Mouse (Mus musculus) CH12.LX (cell line): ENCODE results near the gene Agap1. TPM values are rescaled to one million over a fixed set of nuclear protein-coding genes. Genes with fewer than 3 reads are reported as not detected.

Experiments
- DNase-seq: peaks from one replicate; pipeline ENCODE4 v3.0.0-alpha.2; 2013; ENCODE audit errors: extremely low read depth
- H3K27ac ChIP-seq: 2 replicates; pipeline ENCODE4 v1.5.1; 2012; ENCODE audit warnings: low read depth, mild to moderate bottlenecking, control low read depth, moderate library complexity; ENCODE audit not compliant: insufficient read depth
- H3K27me3 ChIP-seq: replicated peaks from 2 replicates; pipeline ENCODE3; 2012; ENCODE audit warnings: inconsistent platforms
- H3K36me3 ChIP-seq, 2 experiments: replicated peaks in 1 of 2; 2 replicates each; pipeline versions ENCODE3 to v1.6.1; 2012; ENCODE audit warnings: inconsistent platforms in 1 of 2, low read length in 1 of 2, mild to moderate bottlenecking in 1 of 2, mixed read lengths in 1 of 2, moderate library complexity in 1 of 2; ENCODE audit not compliant: control insufficient read depth in 1 of 2, insufficient read depth in 1 of 2
- H3K4me1 ChIP-seq, 2 experiments: 2 replicates each; pipeline ENCODE4 v1.6.1; 2012; ENCODE audit warnings: inconsistent platforms in 1 of 2, moderate library complexity in 1 of 2; ENCODE audit not compliant: insufficient read depth in 2 of 2, control insufficient read depth in 1 of 2
- H3K4me2 ChIP-seq: 2 replicates; pipeline ENCODE4 v1.6.1; 2012; ENCODE audit warnings: low read depth, mild to moderate bottlenecking, control low read depth; ENCODE audit not compliant: poor library complexity, insufficient read depth, severe bottlenecking
- H3K4me3 ChIP-seq, 3 experiments: fragments of 150-350 bp in 1 of 3; sonication (generic) in 1 of 3; replicated peaks in 1 of 3; 2 replicates each; pipeline versions ENCODE3 to v1.5.1; 2011 to 2012; ENCODE audit warnings: low read depth in 2 of 3, low read length in 2 of 3, mild to moderate bottlenecking in 2 of 3, moderate library complexity in 2 of 3, control low read depth in 1 of 3, improper control_type of control experiment in 1 of 3, inconsistent platforms in 1 of 3, mixed read lengths in 1 of 3; ENCODE audit not compliant: poor library complexity in 1 of 3
- H3K79me2 ChIP-seq: replicated peaks from 2 replicates; pipeline ENCODE4 v1.6.1; 2012; ENCODE audit warnings: mild to moderate bottlenecking, moderate library complexity; ENCODE audit not compliant: control insufficient read depth, poor library complexity, insufficient read depth, severe bottlenecking; ENCODE audit errors: extremely low read depth
- H3K9ac ChIP-seq: 2 replicates; pipeline ENCODE4 v1.6.1; 2012; ENCODE audit warnings: low read depth, mild to moderate bottlenecking, control low read depth, moderate library complexity; ENCODE audit not compliant: insufficient read depth
- H3K9me3 ChIP-seq: replicated peaks from 2 replicates; pipeline ENCODE3; 2012; ENCODE audit warnings: low read length, inconsistent platforms, mixed read lengths
- BHLHE40 ChIP-seq: IDR thresholded peaks from 2 replicates; pipeline ENCODE4 v1.6.1; 2011; ENCODE audit warnings: mild to moderate bottlenecking, low read depth, low read length, improper control_type of control experiment
- CHD2 ChIP-seq: IDR thresholded peaks from 2 replicates; pipeline ENCODE4 v1.6.1; 2011; ENCODE audit warnings: low read length, improper control_type of control experiment
- ELF1 ChIP-seq: IDR thresholded peaks from 2 replicates; pipeline ENCODE4 v1.6.1; 2014; ENCODE audit warnings: low read depth, mild to moderate bottlenecking, inconsistent platforms, low read length, improper control_type of control experiment
- EP300 ChIP-seq: IDR thresholded peaks from 2 replicates; pipeline ENCODE4 v1.6.1; 2011; ENCODE audit warnings: low read length, improper control_type of control experiment
- ETS1 ChIP-seq: conservative IDR thresholded peaks from 2 replicates; pipeline ENCODE4 v1.6.1; 2012; ENCODE audit warnings: low read depth, mild to moderate bottlenecking, inconsistent platforms, low read length, improper control_type of control experiment, moderate library complexity
- HCFC1 ChIP-seq: IDR thresholded peaks from 2 replicates; pipeline ENCODE4 v1.6.1; 2012; ENCODE audit warnings: low read depth, mild to moderate bottlenecking, inconsistent platforms, low read length, improper control_type of control experiment
- JUND ChIP-seq: conservative IDR thresholded peaks from 2 replicates; pipeline ENCODE4 v1.6.1; 2011; ENCODE audit warnings: low read depth, low read length, improper control_type of control experiment
- KAT2A ChIP-seq: IDR thresholded peaks from 2 replicates; pipeline ENCODE4 v1.6.1; 2012; ENCODE audit warnings: low read length, improper control_type of control experiment, inconsistent platforms; ENCODE audit not compliant: insufficient replicate concordance
- MAFK ChIP-seq: IDR thresholded peaks from 2 replicates; pipeline ENCODE4 v1.6.1; 2011; ENCODE audit warnings: low read length, improper control_type of control experiment; ENCODE audit not compliant: insufficient replicate concordance
- MAX ChIP-seq: IDR thresholded peaks from 2 replicates; pipeline ENCODE4 v1.6.1; 2011; ENCODE audit warnings: low read length, improper control_type of control experiment
- MAZ ChIP-seq: IDR thresholded peaks from 2 replicates; pipeline ENCODE4 v1.6.1; 2012; ENCODE audit warnings: low read depth, mild to moderate bottlenecking, inconsistent platforms, low read length, improper control_type of control experiment, moderate library complexity
- MYC ChIP-seq: IDR thresholded peaks from 2 replicates; pipeline ENCODE4 v1.6.1; 2011; ENCODE audit warnings: low read depth, mild to moderate bottlenecking, improper control_type of control experiment, low read length
- PAX5 ChIP-seq: IDR thresholded peaks from 2 replicates; pipeline ENCODE4 v1.6.1; 2012; ENCODE audit warnings: low read length, inconsistent platforms, mixed read lengths
- POLR2AphosphoS2 ChIP-seq: IDR thresholded peaks from 2 replicates; pipeline ENCODE4 v1.6.1; 2011; ENCODE audit warnings: low read depth, low read length, improper control_type of control experiment
- UBTF ChIP-seq: IDR thresholded peaks from 2 replicates; pipeline ENCODE4 v1.6.1; 2012; ENCODE audit warnings: low read depth, mild to moderate bottlenecking, inconsistent platforms, low read length, improper control_type of control experiment, moderate library complexity
- ZC3H11A ChIP-seq: IDR thresholded peaks from 2 replicates; pipeline ENCODE4 v1.6.1; 2012; ENCODE audit warnings: low read depth, mild to moderate bottlenecking, inconsistent platforms, low read length, improper control_type of control experiment
- ZMIZ1 ChIP-seq: IDR thresholded peaks from 2 replicates; pipeline ENCODE4 v1.6.1; 2012; ENCODE audit warnings: low read depth, mild to moderate bottlenecking, inconsistent platforms, low read length, improper control_type of control experiment
- dilution Hi-C: fragments of 300-500 bp; cut with MboI; formaldehyde crosslinking; loops from 2 replicates; pipeline ENCODE4 v1.14.3; 2020; ENCODE audit warnings: low sequenced_read_pairs; ENCODE audit not compliant: extremely low pct_unique_long_range_greater_than_20kb, extremely low pct_ligation_motif_present
- in situ Hi-C: fragments of 300-500 bp; cut with MboI; formaldehyde crosslinking; loops from 3 replicates; pipeline ENCODE4 v1.14.3; 2019; ENCODE audit warnings: low sequenced_read_pairs, low pct_ligation_motif_present, low pct_unique_long_range_greater_than_20kb, mixed read lengths
- polyA plus RNA-seq: library from polyadenylated mRNA; unstranded; fragments of >175 nt; gene quantifications from 2 replicates; pipeline ENCODE4 v1.2.1, GENCODE M21; 2012; ENCODE audit warnings: low read depth; ENCODE audit not compliant: insufficient read length
- total RNA-seq, 2 experiments: library from RNA; depleted of rRNA; stranded (reverse); fragments of 300-350 nt in 1 of 2; fragments of >200 nt in 1 of 2; gene quantifications; 2 replicates each; pipeline ENCODE4 v1.2.3; 2012 to 2014

The Agap1 gene
- total and polyA plus RNA-seq, 3 experiments = not detected

DNA sequence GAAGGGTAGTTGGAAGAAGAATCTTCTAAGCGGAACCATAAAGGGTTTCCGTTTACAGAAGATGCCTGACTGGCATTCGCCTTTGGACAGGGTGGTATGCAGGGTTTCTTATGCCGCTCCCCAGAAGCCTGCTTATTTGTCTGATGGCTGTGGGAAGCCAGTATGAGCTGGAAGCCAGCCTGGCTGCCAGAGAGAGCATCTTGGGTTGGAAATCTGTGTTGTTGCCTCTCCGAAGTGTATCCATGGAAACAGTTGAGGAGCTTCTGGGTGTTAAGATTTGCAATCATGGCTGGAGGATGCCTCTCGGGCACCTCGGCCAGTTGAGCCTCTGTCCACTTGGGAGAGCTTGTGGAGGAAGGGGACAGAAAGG, 395.2 kb downstream of the Agap1 start:
- Histone ChIP-seq H3K4me2 (no peak overlapping the region), H3K36me3 (no peaks in the 10 kb centered on the region), H3K9ac (no peak overlapping the region), H3K27me3 (no peaks in the 10 kb centered on the region), H3K4me3 (no peak overlapping the region), H3K4me1 (no peaks in the 10 kb centered on the region), H3K9me3 (peaks cover 87% of the 10 kb centered on the region), H3K27ac (no peak overlapping the region), H3K79me2 (no peaks in the 10 kb centered on the region)
- DNase-seq = no peak
- dilution Hi-C loops (no loop called here), in situ Hi-C loops (no loop called here)
- TF ChIP-seq CHD2 (no peak), HCFC1 (no peak), BHLHE40 (no peak), UBTF (no peak), ELF1 (no peak), JUND (no peak), EP300 (no peak), MAX (no peak), KAT2A (no peak), ETS1 (no peak), MYC (no peak), POLR2AphosphoS2 (no peak), MAFK (no peak), PAX5 (no peak), MAZ (no peak)

DNA sequence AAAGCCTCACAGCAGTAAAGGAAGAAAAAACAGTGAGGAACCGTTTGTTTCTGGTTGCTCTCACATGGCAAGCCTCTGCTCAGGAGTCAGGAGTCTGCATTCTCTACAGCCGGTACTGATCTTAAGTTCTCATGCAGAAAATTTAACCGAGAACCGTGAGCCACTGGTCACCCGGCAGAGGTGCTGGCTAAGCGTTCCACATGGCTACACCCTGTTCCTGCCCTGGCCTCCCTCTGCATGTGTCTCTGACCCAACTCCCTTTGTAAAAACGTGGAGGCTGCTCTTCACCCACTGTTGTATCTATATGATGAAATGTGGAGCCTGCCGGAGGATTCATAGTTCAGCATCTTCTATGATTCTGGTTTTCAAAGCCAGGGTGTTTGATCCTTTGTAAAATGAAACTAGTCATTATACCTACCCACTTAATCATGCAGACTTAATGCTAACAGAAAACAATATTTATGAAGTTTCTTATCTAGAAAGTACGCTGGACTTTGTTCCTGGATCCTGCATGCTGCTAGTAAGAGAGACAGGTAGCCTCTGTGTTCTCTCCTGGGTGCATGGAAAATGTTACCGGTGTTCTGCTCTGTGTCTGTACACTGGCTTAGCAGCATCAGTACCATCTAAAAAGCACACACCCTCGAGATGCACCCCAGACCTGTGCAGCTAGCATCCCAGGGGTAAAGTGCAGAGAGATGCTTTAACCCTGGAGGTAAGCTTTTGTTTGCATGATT, 396.2 kb downstream of the Agap1 start:
- DNase-seq = no peak

More for the DNA sequence above, 396.2 kb downstream of the Agap1 start:
- H3K9ac ChIP-seq = no peak overlapping the region
- no peak overlapping the region for H3K4me2 ChIP-seq
- in situ Hi-C loops = no loop called here
- peaks cover 84% of the 10 kb centered on the region for H3K9me3 ChIP-seq
- H3K4me3 ChIP-seq = no peak overlapping the region
- no peaks in the 10 kb centered on the region for H3K4me1 ChIP-seq
- no peaks in the 10 kb centered on the region for H3K79me2 ChIP-seq
- no peaks in the 10 kb centered on the region for H3K36me3 ChIP-seq
- H3K27me3 ChIP-seq = no peaks in the 10 kb centered on the region
- dilution Hi-C loops = no loop called here
- TF ChIP-seq ZMIZ1 (no peak), EP300 (no peak), BHLHE40 (no peak), ZC3H11A (no peak)
- H3K27ac ChIP-seq = no peak overlapping the region
